Mouse (Mus musculus): ENCODE results near the gene Pip4k2b.

- TF ChIP-seq ZKSCAN1 (IDR thresholded peaks at IDR 0.05; ENCODE audit: borderline replicate concordance, low read depth, low read length) = no peak
- TF ChIP-seq JUND (conservative IDR thresholded peaks at IDR 0.05; ENCODE audit: low read depth, low read length) = no peak
- no peak for TF ChIP-seq ZNF384 (IDR thresholded peaks at IDR 0.05; ENCODE audit: low read depth, low read length)
- no peak for TF ChIP-seq CTCF (conservative IDR thresholded peaks at IDR 0.05 in 1 of 2, IDR thresholded peaks at IDR 0.05 in 1 of 2; ENCODE audit: low read depth in 2 of 2, low read length in 2 of 2)
- no peak for TF ChIP-seq EP300 (IDR thresholded peaks at IDR 0.05; ENCODE audit: low read length)
- no peak for TF ChIP-seq NRF1 (IDR thresholded peaks at IDR 0.05; ENCODE audit: low read depth, low read length)
- no peak for TF ChIP-seq MEF2A (IDR thresholded peaks at IDR 0.05; ENCODE audit: borderline replicate concordance, low read depth, low read length)
- no peak for TF ChIP-seq MAX (IDR thresholded peaks at IDR 0.05; ENCODE audit: low read length)
- no peak for TF ChIP-seq BHLHE40 (IDR thresholded peaks at IDR 0.05; ENCODE audit: low read depth, low read length)
- TF ChIP-seq UBTF (IDR thresholded peaks at IDR 0.05; ENCODE audit: low read depth, low read length) = no peak
- no peak for TF ChIP-seq TCF12 (IDR thresholded peaks at IDR 0.05; ENCODE audit: low read depth, low read length)
Observed at GRCm38 (mm10) chr11:97758942-97759341, 14.4 kb upstream of the Pip4k2b start.
